Mouse (Mus musculus) stomach, postnatal 0 days (tissue): ENCODE results near the gene Myh7. TPM values are rescaled to one million over a fixed set of nuclear protein-coding genes. Genes with fewer than 3 reads are reported as not detected.

Source experiments
- ATAC-seq: fragments of 200-750 bp; cut with Nextera tagmentation; 2 replicates; pipeline ENCODE4 v1.8.0; 2017; ENCODE audit not compliant: low FRiP score, low TSS enrichment
- DNase-seq: peaks from one replicate; pipeline ENCODE4 v3.0.0-alpha.2; 2016; ENCODE audit warnings: low spot score
- H3K27ac ChIP-seq: fragments of 300-500 bp; sonication (generic); replicated peaks from 2 replicates; pipeline ENCODE4 v1.5.1; 2014; ENCODE audit warnings: mild to moderate bottlenecking, control low read depth
- H3K27me3 ChIP-seq: fragments of 300-500 bp; sonication (generic); 2 replicates; pipeline ENCODE4 v1.6.1; 2014; ENCODE audit warnings: low read length; ENCODE audit not compliant: control insufficient read depth, insufficient read depth
- H3K36me3 ChIP-seq: fragments of 300-500 bp; sonication (generic); 2 replicates; pipeline ENCODE4 v1.6.1; 2014; ENCODE audit warnings: low read length, mixed read lengths; ENCODE audit not compliant: control insufficient read depth, insufficient read depth
- H3K4me1 ChIP-seq: fragments of 300-500 bp; sonication (generic); replicated peaks from 2 replicates; pipeline ENCODE4 v1.6.1; 2014; ENCODE audit warnings: antibody characterized with exemption; ENCODE audit not compliant: control insufficient read depth, insufficient read depth
- H3K4me2 ChIP-seq: fragments of 300-500 bp; sonication (generic); replicated peaks from 2 replicates; pipeline ENCODE4 v1.6.1; 2014; ENCODE audit warnings: low read depth, mild to moderate bottlenecking, control low read depth, moderate library complexity
- H3K4me3 ChIP-seq: fragments of 300-500 bp; sonication (generic); 2 replicates; pipeline ENCODE4 v1.5.1; 2014; ENCODE audit warnings: low read depth, low read length, control low read depth
- H3K9ac ChIP-seq: fragments of 300-500 bp; sonication (generic); 2 replicates; pipeline ENCODE4 v1.6.1; 2014; ENCODE audit warnings: mild to moderate bottlenecking, low read length, control low read depth, mixed read lengths
- H3K9me3 ChIP-seq: fragments of 300-500 bp; sonication (generic); 2 replicates; pipeline ENCODE4 v1.6.1; 2016; ENCODE audit warnings: low read length; ENCODE audit not compliant: control insufficient read depth
- CTCF ChIP-seq: IDR thresholded peaks from 2 replicates; pipeline ENCODE4 v1.5.1; 2016; ENCODE audit warnings: antibody characterized with exemption, low read depth, mild to moderate bottlenecking, moderate library complexity
- EP300 ChIP-seq: optimal IDR thresholded peaks from 2 replicates; pipeline ENCODE3; 2016; ENCODE audit warnings: antibody characterized with exemption
- WGBS: fragments of 180-500 bp; shearing (Covaris S2); extraction: QIAGEN DNeasy Blood & Tissue Kit; methylation state at CpG from one replicate; pipeline ENCODE4 v1.1.7; 2014; 5-methylcytosine and 5-hydroxymethylcytosine counted together
- polyA plus RNA-seq: library from polyadenylated mRNA; unstranded; fragments of >200 nt; fragmentation: Nextera tagmentation; extraction: Ambion mirVana; gene quantifications from 2 replicates; pipeline ENCODE4 v1.2.1, GENCODE M21; 2015

The Myh7 gene
- polyA plus RNA-seq, 1 experiment from 2014 or later, result 1.4 TPM

DNA sequence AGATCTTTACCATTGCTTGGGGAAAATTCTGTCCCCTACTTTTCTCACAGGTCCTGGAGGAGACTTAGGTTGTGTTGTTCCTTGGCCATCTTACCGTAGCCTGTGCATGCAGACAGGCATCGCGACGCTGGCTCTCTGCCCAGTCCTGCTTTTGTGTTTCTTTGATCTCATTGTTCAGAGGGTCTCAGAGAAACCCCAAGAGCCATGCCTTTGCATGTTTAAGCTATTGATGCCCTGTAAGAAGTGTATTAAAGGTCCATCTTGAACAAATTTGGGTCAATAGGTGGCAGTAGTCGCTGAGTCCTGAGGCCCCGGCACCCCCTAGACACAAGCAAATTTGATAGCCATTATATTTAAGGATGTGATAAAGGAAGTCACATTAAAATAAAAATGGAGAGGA is 33.2 kb upstream of the Myh7 start:
- H3K36me3 ChIP-seq, result peaks cover 7% of the 10 kb centered on the region; the same call in 1 of the 2 replicates
- H3K4me2 ChIP-seq, result no peak overlapping the region
- ATAC-seq (no peak), DNase-seq (no peak)
- no peak overlapping the region for H3K9ac ChIP-seq
- WGBS, result 32% methylated on average over 6 of the region's 6 CpGs
- TF ChIP-seq EP300 (no peak), CTCF (peak; percentile 55)
- no peaks in the 10 kb centered on the region for H3K9me3 ChIP-seq
- no peaks in the 10 kb centered on the region for H3K4me1 ChIP-seq
- H3K27me3 ChIP-seq, result no peaks in the 10 kb centered on the region
- no peak overlapping the region for H3K27ac ChIP-seq
- no peak overlapping the region for H3K4me3 ChIP-seq

DNA sequence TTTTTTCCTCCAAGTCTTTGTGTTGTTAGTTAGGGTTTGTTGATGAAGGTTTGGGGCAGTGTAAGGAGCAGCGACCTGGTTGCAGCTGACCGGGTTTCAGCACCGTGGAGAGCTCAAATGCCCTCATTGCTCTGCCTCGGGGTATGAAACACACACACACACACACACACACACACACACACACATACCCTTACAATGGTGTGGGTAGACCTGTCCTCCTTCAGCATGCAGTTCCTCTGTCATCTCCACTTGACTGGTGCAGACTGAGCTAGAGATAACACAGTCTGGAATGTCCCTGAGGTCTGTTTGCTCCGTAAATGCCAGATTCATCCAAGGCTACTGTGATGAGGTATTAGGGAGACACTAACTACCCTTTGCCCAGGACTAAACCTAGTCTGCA is 32.8 kb upstream of the Myh7 start:
- TF ChIP-seq CTCF (no peak), EP300 (no peak)
- Histone ChIP-seq H3K4me1 (no peaks in the 10 kb centered on the region), H3K4me2 (no peak overlapping the region), H3K27ac (no peak overlapping the region), H3K27me3 (no peaks in the 10 kb centered on the region), H3K4me3 (no peak overlapping the region), H3K9ac (no peak overlapping the region), H3K9me3 (no peaks in the 10 kb centered on the region), H3K36me3 (peaks cover 10% of the 10 kb centered on the region)
- ATAC-seq (no peak), DNase-seq (no peak)
- WGBS, result 23% methylated on average over 5 of the region's 5 CpGs

DNA sequence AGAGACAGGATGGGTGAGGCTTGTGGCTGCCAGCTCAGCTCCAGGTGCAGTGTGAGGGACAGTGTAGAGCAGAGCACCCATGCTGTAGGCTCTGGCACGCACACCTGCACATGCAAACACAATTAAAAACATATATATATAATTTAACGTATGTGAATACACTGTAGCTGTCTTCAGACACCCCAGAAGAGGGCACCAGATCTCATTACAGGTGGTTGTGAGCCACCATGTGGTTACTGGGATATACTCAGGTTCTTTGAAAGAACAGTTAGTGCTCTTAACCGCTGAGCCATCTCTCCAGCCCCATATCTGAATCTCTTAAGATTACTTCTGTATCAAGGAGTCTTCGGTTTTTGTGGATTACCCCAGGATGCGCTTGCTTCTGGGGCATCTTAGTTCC is 31.1 kb upstream of the Myh7 start:
- TF ChIP-seq CTCF (peak; percentile 61), EP300 (no peak)
- H3K4me1 ChIP-seq, result no peaks in the 10 kb centered on the region
- H3K4me2 ChIP-seq, result no peak overlapping the region
- WGBS, result 70% methylated on average over 5 of the region's 5 CpGs
- H3K9ac ChIP-seq, result no peak overlapping the region
- peaks cover 20% of the 10 kb centered on the region for H3K36me3 ChIP-seq
- no peak overlapping the region for H3K27ac ChIP-seq
- ATAC-seq (no peak), DNase-seq (no peak)
- no peaks in the 10 kb centered on the region for H3K27me3 ChIP-seq
- no peak overlapping the region for H3K4me3 ChIP-seq
- H3K9me3 ChIP-seq, result no peaks in the 10 kb centered on the region

DNA sequence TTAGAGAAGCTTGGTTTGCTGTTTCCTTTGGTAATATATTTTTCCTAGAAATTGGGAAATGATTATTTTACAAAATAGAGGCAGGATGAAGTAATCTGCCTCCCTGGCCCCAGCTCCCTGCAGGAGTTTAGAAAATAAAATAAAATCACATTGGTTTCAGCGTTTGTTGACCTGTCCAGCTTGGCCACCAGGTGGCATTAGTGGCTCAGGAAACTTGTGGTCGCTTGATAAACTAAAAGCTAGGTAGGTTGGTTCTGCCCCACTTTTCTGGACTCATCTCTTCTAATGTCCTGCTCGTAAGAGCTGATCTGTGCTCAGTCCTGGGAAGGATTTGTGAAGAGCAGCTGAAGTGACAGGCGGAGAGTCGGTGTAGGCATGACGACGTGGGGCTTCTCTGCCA is 29.8 kb upstream of the Myh7 start:
- H3K9ac ChIP-seq, result no peak overlapping the region
- no peak overlapping the region for H3K27ac ChIP-seq
- 59% methylated on average over 7 of the region's 7 CpGs for WGBS
- peaks cover 20% of the 10 kb centered on the region for H3K36me3 ChIP-seq
- DNase-seq, result peak; percentile 71
- H3K4me2 ChIP-seq, result no peak overlapping the region
- no peaks in the 10 kb centered on the region for H3K9me3 ChIP-seq
- H3K4me1 ChIP-seq, result no peaks in the 10 kb centered on the region
- ATAC-seq, result peak; percentile 31; the same call in 1 of the 2 replicates
- no peaks in the 10 kb centered on the region for H3K27me3 ChIP-seq
- peak; percentile 83 for TF ChIP-seq CTCF
- TF ChIP-seq EP300, result no peak
- no peak overlapping the region for H3K4me3 ChIP-seq

DNA sequence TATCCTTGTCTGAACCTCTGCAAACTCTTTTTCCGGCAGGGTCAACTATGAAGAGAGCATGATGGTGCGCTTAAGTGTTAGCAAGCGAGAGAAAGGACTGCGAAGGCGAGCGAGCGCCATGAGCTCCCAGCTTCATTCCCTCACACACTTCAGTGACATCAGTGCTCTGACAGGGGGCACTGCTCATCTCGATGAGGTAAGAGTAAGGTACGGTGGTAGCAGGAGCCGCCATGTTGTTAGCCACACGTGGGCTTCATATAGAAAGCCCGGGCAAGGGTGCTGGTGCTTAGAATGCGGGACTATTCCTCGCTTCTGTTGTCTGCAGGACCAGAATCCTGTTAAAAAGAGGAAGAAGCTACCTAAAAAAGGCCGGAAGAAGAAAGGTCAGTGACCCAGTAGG is 28.6 kb upstream of the Myh7 start:
- H3K36me3 ChIP-seq, result peaks cover 20% of the 10 kb centered on the region
- H3K4me3 ChIP-seq, result no peak overlapping the region
- H3K27me3 ChIP-seq, result no peaks in the 10 kb centered on the region
- no peaks in the 10 kb centered on the region for H3K9me3 ChIP-seq
- TF ChIP-seq EP300 (no peak), CTCF (no peak)
- H3K4me2 ChIP-seq, result no peak overlapping the region
- no peak overlapping the region for H3K9ac ChIP-seq
- H3K27ac ChIP-seq, result no peak overlapping the region
- ATAC-seq (no peak), DNase-seq (no peak)
- H3K4me1 ChIP-seq, result no peaks in the 10 kb centered on the region
- 92% methylated on average over 15 of the region's 15 CpGs for WGBS

DNA sequence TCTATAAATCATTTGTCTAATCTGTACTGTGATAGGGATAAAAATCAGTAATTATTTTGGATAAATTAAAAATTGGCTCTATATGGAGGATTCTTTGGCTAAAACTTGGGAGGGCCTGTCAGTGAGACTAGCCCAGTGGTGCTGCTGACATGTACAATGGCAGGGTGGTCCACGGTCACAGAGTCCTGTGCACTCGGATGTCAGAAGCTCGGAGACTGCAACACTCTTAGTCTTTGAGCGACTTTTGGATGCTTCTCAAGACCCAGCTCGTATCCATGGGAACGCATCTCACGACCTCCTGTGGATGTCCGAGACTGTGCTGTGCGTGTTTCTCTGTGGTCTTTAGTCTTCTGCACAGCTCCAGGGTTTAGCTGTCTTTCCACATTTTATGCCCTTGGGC is 26.0 kb upstream of the Myh7 start:
- WGBS, result 88% methylated on average over 9 of the region's 9 CpGs
- Histone ChIP-seq H3K4me1 (no peaks in the 10 kb centered on the region), H3K4me2 (no peak overlapping the region), H3K36me3 (peaks cover 20% of the 10 kb centered on the region), H3K9ac (no peak overlapping the region), H3K4me3 (no peak overlapping the region), H3K27me3 (no peaks in the 10 kb centered on the region), H3K27ac (no peak overlapping the region), H3K9me3 (no peaks in the 10 kb centered on the region)
- no peak for ATAC-seq
- TF ChIP-seq EP300 (no peak), CTCF (no peak)
- no peak for DNase-seq
